Mouse (Mus musculus): ENCODE results near the gene Txlnb.
A peak's percentile ranks its signal among the peaks of the same experiment; 100 is the strongest.
"Not testable (repeated sequence)": the region's sequence is repeated elsewhere in the genome, so short reads cannot be mapped to it uniquely, and the experiment has no call there.

Gene Txlnb

GRCm38 (mm10) chr10:17795767-17796631 is at the start of gene Txlnb:
Txlnb (plus strand) TSS chr10:17796226.
- peak; percentile 33 for DNase-seq

- DNase-seq, result no peak
Measured at GRCm38 (mm10) chr10:17752478-17752877, 43.5 kb upstream of the Txlnb start.

- DNase-seq, result no peak
Measured at GRCm38 (mm10) chr10:17759772-17760171, 36.3 kb upstream of the Txlnb start.

DNA sequence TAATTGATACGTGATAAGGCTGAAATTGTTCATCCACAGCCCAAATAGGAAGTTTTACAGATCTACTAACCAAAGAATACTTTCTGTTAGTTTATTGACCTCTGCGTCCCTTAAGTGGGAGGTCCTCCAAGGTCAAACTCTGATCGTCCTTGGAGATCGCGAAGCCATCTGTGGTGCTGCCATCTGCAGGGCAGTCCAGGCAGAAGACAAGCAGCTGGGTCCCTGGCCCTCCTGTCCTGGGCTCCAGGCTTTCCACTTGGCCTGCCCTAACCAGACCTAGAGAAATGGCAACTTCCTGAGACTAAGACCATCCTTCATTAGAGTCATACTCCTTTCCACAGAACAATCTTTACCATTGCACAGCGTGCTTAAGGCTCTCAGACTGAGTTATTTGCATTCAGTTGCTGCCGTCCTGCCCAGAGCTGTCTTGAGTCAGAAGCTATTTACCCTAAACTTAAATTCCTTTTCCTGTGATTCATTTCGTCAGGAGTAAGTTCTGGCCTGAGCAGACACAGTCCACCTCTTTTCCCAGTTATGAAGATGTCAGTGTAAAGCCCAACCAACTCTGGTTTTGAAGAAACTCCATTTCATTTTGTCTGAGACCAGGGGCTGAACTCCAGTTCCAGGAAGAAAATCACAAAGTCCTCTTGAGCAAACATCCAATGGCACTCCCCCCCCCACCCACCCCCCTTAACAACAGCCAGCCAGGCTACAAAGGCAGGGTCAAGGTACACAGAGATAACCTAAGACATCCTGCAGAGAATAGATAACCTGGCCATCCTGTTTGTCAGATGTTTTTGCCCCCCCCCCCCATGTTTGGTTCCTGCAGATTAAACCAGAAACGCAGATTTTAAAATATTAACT is 35.0 kb upstream of the Txlnb start:
- DNase-seq, result no peak

DNA sequence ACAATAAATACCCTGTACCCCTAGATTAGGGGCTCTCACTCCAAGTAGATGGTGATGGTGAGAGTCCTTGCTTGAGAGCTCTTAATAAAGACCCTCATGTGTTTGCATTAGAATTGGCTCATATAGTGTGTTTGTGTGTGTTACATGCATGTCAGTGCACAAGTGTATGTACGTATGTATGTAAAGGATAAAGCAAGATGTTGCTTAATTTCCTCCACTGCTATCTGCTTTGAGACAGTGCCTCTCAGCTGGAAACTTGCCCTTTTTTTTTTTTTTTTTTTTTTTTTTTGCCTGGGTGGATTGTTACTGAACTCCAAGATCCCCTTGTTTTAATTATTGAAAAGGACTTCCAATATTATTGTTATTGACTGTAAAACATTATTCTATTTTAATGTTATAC is 34.4 kb upstream of the Txlnb start:
- DNase-seq, result no peak

DNA sequence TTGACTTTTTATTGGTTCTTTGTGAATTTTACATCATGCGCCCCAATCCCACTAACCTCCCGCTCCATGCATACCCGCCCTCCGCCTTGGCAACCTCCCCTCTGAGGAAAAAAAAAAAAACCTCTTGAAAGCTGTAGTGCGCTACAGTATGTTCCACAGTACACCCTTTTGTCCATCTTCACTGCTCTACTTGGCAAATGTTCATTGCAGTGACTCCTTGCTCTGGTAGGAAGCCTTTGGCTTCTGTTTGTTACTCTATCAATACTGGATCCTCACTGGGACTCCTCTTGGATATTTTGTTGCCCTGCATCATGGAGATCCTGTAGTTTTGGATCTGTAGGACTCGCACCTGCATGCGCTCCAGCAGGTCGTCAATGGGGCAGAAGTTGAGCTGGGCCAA is 33.1 kb upstream of the Txlnb start:
- no peak for DNase-seq

DNA sequence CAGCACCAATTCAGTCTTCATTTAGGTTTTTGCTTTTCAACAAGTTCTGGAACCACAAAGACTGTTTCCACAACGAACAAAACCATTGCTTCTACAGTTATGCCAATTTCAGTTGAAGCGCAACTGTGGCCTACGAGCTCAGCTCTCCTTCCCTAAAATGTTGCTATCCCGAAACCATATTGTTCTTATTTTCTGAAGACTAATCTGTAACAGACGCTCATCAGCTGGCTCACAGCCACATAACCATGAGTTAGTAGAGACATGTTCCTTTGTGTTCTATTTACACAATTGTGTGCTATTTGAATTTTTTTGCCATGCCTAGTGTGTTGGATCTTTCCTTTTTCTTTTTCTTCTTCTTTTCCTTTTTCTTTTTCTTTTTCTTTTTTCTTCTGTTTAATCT is 26.2 kb upstream of the Txlnb start:
- DNase-seq, result no peak

DNA sequence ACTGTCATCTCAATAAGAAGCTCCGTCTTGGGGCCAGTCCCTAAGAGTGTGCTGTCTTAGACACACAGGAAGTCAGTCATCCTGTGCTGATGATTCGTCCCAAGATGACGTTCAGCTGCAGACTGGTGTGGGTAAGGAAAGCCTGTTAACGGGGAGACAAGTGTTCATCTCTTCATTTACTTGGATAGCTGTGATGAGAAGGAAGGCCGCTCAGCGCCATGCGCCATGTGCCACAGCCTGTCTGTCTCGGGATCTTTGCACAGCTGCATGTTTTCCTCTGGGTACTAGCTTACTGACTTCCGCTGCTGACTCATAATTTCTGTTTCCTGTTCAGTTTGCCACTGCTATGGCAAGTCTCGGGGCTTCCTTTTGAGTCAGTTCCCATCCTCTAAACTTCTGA is 23.7 kb upstream of the Txlnb start:
- peak; percentile 4 for DNase-seq

- no peak for DNase-seq
Measured at GRCm38 (mm10) chr10:17774366-17774765, 21.7 kb upstream of the Txlnb start.

- DNase-seq, result no peak
Measured at GRCm38 (mm10) chr10:17775079-17775478, 20.9 kb upstream of the Txlnb start.

GRCm38 (mm10) chr10:17776684-17777083 is 19.3 kb upstream of the Txlnb start:
- DNase-seq, result not testable (repeated sequence)

DNA sequence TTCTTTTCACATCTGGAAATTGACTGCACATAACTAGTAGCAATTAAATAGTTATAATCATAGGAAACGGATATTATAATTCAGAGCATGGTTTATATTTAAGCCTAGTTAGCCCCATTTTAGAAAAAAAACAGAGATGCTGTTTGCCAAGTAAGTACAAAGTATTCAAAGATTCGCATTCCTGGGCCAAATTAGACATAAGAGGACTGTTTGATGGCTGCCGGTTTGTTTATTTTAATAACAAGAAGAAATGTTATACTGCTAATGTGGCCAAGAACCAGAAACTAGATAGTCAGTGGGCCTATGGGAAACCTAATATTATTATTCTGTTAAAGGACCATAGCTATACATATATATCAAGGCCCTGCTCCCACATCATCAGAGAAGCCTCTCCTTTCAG is 9.3 kb upstream of the Txlnb start:
- no peak for DNase-seq

- DNase-seq, result no peak
Measured at GRCm38 (mm10) chr10:17787938-17788337, 8.1 kb upstream of the Txlnb start.

- DNase-seq, result no peak
Measured at GRCm38 (mm10) chr10:17788347-17788746, 7.7 kb upstream of the Txlnb start.

- no peak for DNase-seq
Measured at GRCm38 (mm10) chr10:17793926-17794325, 2.1 kb upstream of the Txlnb start.

DNA sequence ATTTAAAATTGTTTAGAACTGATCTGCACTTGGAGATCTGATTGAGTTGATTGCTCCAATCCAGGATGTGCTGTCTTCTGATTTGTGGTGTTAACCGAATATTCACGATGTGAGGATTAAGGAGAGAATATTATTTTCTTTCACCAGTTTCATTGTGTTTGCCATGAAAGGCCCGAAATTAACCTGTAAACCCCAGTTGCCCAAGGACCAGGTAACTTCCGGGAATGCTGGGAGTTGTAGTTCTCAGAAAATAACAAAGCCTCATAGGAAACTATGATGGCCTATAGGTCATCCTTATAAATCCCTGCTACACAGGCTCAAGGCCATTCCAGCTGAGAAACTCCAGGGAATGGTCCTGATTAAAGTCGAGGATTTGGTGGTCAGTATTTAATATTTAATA is 1.6 kb upstream of the Txlnb start:
- no peak for DNase-seq

- DNase-seq, result no peak
Measured at GRCm38 (mm10) chr10:17795227-17795626, 799 bp upstream of the Txlnb start.

- no peak for DNase-seq
Measured at GRCm38 (mm10) chr10:17796846-17797631, 1.0 kb downstream of the Txlnb start.

DNA sequence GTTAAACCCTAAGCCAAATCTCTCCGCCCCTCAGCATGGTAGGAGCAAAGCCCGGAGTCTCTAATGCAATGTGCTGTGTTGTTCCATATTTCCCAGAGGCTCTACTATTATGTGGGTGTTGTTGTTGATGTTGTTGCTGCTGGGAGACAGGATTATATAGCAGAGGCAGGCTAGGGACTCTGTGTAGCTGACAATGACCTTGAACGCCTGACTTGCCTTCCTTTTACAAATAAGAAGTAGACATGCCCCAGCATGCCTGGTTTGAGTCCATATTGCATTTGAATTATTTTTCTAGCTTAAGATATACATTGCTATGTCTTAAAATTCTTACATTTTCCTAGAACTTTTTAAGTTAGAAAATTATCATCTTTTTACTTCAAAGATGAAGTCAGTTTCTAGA is 1.7 kb downstream of the Txlnb start:
- no peak for DNase-seq

DNA sequence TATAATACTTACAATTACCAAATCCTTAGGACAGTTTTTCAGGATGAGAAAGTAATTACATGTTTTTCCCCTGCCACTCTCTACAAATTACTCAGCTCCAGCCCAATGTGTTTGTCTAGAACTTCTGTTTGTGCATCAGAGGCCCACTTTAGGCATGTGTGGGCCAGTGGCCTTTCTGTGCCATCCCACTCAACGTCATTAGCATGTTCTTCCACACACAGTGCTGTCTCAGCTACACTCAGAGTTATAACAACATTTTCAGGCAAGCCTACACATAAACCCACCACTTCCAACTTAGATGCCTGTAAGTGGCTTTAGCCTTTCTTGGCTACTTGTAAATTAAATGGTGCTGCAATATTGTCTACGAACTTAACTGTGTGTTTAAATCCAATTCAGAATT is 5.8 kb downstream of the Txlnb start:
- DNase-seq, result no peak

DNA sequence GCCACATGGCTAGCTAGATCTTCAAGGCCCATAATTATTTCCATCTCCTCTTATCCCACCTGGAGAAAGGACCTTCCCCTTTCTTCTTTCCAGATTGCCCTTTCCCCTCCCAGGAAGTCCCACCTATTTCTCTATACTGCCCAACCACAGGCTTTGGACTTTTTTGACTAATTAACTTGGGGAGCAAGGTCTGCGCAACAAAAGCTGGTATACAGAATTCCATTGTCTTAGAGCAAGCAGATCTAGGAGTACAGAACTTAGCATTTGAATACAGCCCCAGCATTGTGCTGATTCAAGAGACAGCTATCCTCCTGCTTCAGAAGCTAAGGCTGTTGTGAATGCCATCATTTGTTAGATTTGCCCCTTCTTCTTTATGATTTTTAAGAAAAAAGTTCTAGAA is 12.5 kb downstream of the Txlnb start:
- no peak for DNase-seq

DNA sequence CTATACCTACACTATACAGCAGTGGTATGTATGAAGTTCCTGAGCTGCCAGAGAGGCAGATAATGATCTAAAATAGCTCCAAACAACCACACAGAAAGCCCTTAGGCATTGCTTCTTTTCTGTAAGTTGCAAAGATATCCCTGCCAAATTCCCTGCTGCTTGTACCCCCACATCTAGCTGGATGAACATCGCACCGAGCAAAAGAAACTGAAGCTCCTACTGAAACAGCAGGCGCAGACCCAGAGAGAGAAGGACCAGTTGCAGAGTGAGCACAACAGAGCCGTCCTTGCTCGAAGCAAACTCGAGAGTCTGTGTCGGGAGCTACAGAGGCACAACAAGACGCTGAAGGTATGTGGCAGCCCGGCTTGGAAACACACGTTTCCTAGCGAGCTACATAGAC is 19.0 kb downstream of the Txlnb start:
- no peak for DNase-seq

DNA sequence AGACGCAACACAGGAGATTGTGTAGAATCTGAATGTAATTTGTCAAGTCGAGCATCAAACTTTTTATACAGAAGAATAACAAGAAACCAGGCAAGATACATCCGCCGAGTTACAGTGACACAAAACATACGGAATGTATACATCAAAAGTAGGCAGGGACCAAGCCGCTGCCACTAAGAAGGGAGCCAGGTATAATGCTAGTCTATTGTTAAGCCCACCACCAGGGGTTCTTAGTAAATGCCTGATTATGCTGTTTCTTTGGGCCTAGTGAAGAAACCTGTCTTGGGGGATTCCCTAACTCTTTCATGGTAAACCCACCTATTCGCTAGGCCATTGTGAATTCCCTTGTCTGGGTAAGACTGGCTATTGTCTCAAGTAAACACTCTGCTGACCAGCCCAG is 24.4 kb downstream of the Txlnb start:
- not testable (repeated sequence) for DNase-seq
